Mouse (Mus musculus): ENCODE results near the gene Stat2. TPM values are rescaled to one million over a fixed set of nuclear protein-coding genes. Genes with fewer than 3 reads are reported as not detected.
A peak's percentile ranks its signal among the peaks of the same experiment; 100 is the strongest.

The Stat2 gene
- polyA plus RNA-seq, 1 experiment from 2014 or later, result 13.0 TPM

DNA sequence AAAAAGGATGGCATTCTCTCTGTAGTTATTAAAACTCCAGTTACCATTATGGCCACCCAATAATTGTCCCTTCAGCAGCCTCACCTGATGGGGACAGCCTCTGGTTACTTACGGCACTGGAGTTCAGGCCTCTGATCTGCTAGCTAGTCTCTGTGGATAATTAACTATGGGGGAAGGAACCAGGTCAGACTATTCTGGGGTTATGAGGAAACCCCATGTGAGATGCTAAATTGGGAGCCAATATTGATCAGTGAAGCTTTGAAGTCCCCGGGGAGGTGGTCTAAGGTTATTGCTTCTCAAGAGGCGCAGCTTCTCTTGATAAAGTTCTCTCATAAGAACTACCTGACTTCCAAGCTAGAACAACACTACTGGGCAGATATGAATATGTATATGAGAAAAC, 65.8 kb downstream of the Stat2 start:
- Histone ChIP-seq H3K9ac (no peak overlapping the region), H3K4me3 (replicated peaks) (no peak overlapping the region), H3K4me1 (peaks cover 22% of the 10 kb centered on the region), H3K9me3 (no peaks in the 10 kb centered on the region), H3K27me3 (replicated peaks) (no peaks in the 10 kb centered on the region), H3K4me2 (no peak overlapping the region), H3K27ac (0 out of 2 replicates have a peak overlapping the region, but pooled peaks have one; percentile 98), H3K36me3 (no peaks in the 10 kb centered on the region; the same call in 1 of the 2 replicates)
- WGBS, result 86% methylated on average over 3 of the region's 3 CpGs
- no peak for ATAC-seq (ENCODE audit: insufficient read depth, low FRiP score, low read depth)

DNA sequence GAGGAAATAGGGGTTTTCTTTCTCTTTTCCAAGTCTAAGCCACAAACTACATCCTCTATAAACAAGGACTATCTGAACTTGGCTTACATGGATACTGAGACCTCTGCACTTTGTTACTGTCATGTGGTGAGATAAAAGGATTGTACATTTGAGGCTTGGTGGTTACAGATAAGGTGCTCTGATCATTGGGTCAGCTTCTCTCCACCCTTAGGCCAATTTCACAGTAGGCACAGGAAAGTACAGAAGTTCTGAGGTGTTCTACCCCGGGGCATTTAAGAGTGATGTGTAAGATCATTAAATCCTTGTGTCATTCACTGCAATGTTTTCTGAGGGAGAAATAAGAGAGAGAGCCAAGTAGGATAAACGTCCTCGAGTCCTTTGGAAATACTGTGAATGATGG, 66.2 kb downstream of the Stat2 start:
- no peaks in the 10 kb centered on the region for H3K9me3 ChIP-seq
- H3K27me3 ChIP-seq (replicated peaks), result no peaks in the 10 kb centered on the region
- peak overlapping the region; percentile 69 for H3K4me2 ChIP-seq
- ATAC-seq (ENCODE audit: insufficient read depth, low FRiP score, low read depth), result no peak
- no peaks in the 10 kb centered on the region; the same call in 1 of the 2 replicates for H3K36me3 ChIP-seq
- H3K27ac ChIP-seq, result peak overlapping the region; percentile 98; the same call in 1 of the 2 replicates
- no peak overlapping the region for H3K9ac ChIP-seq
- H3K4me3 ChIP-seq (replicated peaks), result peak overlapping the region; percentile 64; the same call in 1 of the 2 replicates
- 73% methylated on average over 3 of the region's 3 CpGs for WGBS
- peaks cover 22% of the 10 kb centered on the region for H3K4me1 ChIP-seq

DNA sequence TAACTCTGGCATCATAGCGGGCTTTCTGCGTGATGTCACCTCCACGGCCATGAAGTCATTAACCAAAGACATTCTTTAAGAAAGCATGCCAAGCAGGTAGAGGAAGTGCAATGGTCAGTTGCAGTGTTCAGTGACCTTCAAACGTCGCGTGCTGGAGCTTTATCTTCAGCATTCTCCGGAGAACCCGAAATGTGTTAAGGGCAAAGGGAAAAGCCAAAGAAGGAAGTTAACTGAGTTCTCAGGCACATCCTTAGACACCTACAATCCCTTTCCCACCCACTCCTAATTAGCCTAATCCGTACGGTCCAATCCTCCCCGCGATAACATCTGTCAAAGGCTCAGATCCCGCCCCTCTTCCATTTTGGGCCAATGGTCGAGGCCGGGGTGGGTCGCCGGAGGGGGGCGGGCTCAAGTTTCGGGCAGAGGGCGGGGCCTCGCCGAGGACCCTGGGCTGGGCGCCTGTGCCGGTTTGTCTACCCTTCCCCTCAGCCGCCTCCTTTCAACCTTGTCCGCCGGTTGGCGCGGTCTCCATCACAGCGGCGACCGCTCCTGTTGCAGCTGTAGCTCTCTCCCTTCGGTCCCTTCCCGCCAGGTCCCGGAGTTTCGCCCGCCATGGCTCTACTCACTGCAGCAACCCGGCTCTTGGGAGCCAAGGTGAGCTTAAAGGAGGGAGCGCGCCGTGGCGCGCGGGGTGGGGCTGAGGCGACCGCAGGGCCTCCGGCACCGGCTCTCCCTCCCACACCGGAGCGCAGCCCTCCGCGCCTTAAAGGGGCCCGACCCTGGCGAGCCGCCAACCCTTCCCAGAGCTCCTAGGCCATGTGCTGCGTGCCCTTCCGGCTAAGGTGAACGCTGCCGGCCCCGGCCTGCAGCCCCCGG, 67.2 kb downstream of the Stat2 start, which contains the start of gene Cs:
Gene Cs, plus strand, starts transcription at position 429 of the 876 bp plus-strand sequence.
- Histone ChIP-seq H3K27ac (peak within 1 kb of the TSS; percentile 98), H3K27me3 (replicated peaks) (no peaks in the 10 kb centered on the region), H3K9me3 (no peaks in the 10 kb centered on the region), H3K4me2 (peak within 1 kb of the TSS; percentile 75), H3K36me3 (no peaks in the 10 kb centered on the region; the same call in 1 of the 2 replicates), H3K4me1 (peaks cover 22% of the 10 kb centered on the region), H3K9ac (peak within 1 kb of the TSS; percentile 66), H3K4me3 (replicated peaks) (peak within 1 kb of the TSS; percentile 64)
- ATAC-seq (ENCODE audit: insufficient read depth, low FRiP score, low read depth), result peak; percentile 95
- WGBS, result 1% methylated on average over 61 of the region's 61 CpGs

DNA sequence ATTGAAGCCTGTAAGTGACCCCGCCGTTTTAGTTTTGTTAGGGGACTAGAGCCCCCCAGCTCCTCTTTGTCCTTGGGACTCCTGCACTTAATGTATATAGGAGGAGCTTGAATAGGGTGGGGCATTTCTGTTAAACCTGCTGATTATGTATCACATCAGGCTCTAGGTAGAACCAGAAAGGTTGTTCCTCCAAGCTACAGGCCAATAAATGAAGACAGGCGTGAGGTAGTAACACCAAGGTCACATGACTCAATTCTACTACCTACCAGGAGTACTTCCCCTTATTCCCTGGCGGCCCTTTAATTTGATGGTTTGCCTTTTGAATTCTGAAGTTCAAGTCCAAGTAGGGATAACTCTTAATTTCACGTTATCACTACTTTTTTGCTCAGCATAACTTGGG, 68.1 kb downstream of the Stat2 start:
- Histone ChIP-seq H3K4me2 (peak overlapping the region; percentile 75), H3K9me3 (no peaks in the 10 kb centered on the region), H3K4me3 (replicated peaks) (peak overlapping the region; percentile 64), H3K4me1 (peaks cover 22% of the 10 kb centered on the region), H3K27me3 (replicated peaks) (no peaks in the 10 kb centered on the region), H3K9ac (peak overlapping the region; percentile 66), H3K27ac (peak overlapping the region; percentile 98), H3K36me3 (no peaks in the 10 kb centered on the region; the same call in 1 of the 2 replicates)
- no peak for ATAC-seq (ENCODE audit: insufficient read depth, low FRiP score, low read depth)
- WGBS, result 14% methylated on average over 5 of the region's 5 CpGs

GRCm38 (mm10) chr10:128338948-128339347, 68.6 kb downstream of the Stat2 start:
- Histone ChIP-seq H3K4me2 (peak overlapping the region; percentile 75), H3K9me3 (no peaks in the 10 kb centered on the region), H3K4me3 (replicated peaks) (peak overlapping the region; percentile 64), H3K9ac (no peak overlapping the region), H3K4me1 (peaks cover 22% of the 10 kb centered on the region), H3K27me3 (replicated peaks) (no peaks in the 10 kb centered on the region), H3K27ac (peak overlapping the region; percentile 98; the same call in 1 of the 2 replicates), H3K36me3 (no peaks in the 10 kb centered on the region; the same call in 1 of the 2 replicates)
- WGBS, result 68% methylated on average over 2 of the region's 2 CpGs
- no peak for ATAC-seq (ENCODE audit: insufficient read depth, low FRiP score, low read depth)

GRCm38 (mm10) chr10:128340257-128340656, 69.9 kb downstream of the Stat2 start:
- Histone ChIP-seq H3K36me3 (no peaks in the 10 kb centered on the region; the same call in 1 of the 2 replicates), H3K27ac (no peak overlapping the region), H3K9me3 (no peaks in the 10 kb centered on the region), H3K4me2 (no peak overlapping the region), H3K27me3 (replicated peaks) (no peaks in the 10 kb centered on the region), H3K4me3 (replicated peaks) (no peak overlapping the region), H3K9ac (no peak overlapping the region), H3K4me1 (peaks cover 31% of the 10 kb centered on the region)
- no peak for ATAC-seq (ENCODE audit: insufficient read depth, low FRiP score, low read depth)
- WGBS, result 77% methylated on average over 2 of the region's 2 CpGs

Other genes with a start within 250 kb of the Stat2 start
- gene Naca, start 235.0 kb upstream of the Stat2 start, polyA plus RNA-seq (2015; fragmentation: Nextera tagmentation; extraction: Ambion mirVana), result 639 and 789 TPM in 2 replicates
- 522 and 529 TPM in 2 replicates for gene Ptges3, start 211.6 kb upstream of the Stat2 start, polyA plus RNA-seq (2015; fragmentation: Nextera tagmentation; extraction: Ambion mirVana)
- gene Atp5b, start 187.3 kb upstream of the Stat2 start, polyA plus RNA-seq (2015; fragmentation: Nextera tagmentation; extraction: Ambion mirVana), result 2,393 and 2,495 TPM in 2 replicates
- gene Baz2a, start 179.0 kb upstream of the Stat2 start, polyA plus RNA-seq (2015; fragmentation: Nextera tagmentation; extraction: Ambion mirVana), result 10.1 and 11.7 TPM in 2 replicates
- gene Rbms2, start 90.3 kb upstream of the Stat2 start, polyA plus RNA-seq (2015; fragmentation: Nextera tagmentation; extraction: Ambion mirVana), result 27.3 and 29.8 TPM in 2 replicates
- 4.3 and 5.2 TPM in 2 replicates for gene Gls2, start 76.1 kb upstream of the Stat2 start, polyA plus RNA-seq (2015; fragmentation: Nextera tagmentation; extraction: Ambion mirVana)
- gene Spryd4, start 58.8 kb upstream of the Stat2 start, polyA plus RNA-seq (2015; fragmentation: Nextera tagmentation; extraction: Ambion mirVana), result 31.1 and 34.6 TPM in 2 replicates
- 0.14 TPM in 1 of 2 replicates, not detected in the other for gene Mip, start 44.7 kb upstream of the Stat2 start, polyA plus RNA-seq (2015; fragmentation: Nextera tagmentation; extraction: Ambion mirVana)
- gene Timeless, start 38.5 kb upstream of the Stat2 start, polyA plus RNA-seq (2015; fragmentation: Nextera tagmentation; extraction: Ambion mirVana), result 43.7 and 46.4 TPM in 2 replicates
- 0.24 and 0.55 TPM in 2 replicates for gene Apon, start 16.5 kb upstream of the Stat2 start, polyA plus RNA-seq (2015; fragmentation: Nextera tagmentation; extraction: Ambion mirVana)
- gene Apof, start 1.9 kb upstream of the Stat2 start, polyA plus RNA-seq (2015; fragmentation: Nextera tagmentation; extraction: Ambion mirVana), result 2.8 and 8.5 TPM in 2 replicates
- gene Il23a, start 28.2 kb downstream of the Stat2 start, polyA plus RNA-seq (2015; fragmentation: Nextera tagmentation; extraction: Ambion mirVana), result 0.40 and 0.46 TPM in 2 replicates
- gene Pan2, start 32.8 kb downstream of the Stat2 start, polyA plus RNA-seq (2015; fragmentation: Nextera tagmentation; extraction: Ambion mirVana), result 27.1 and 31.2 TPM in 2 replicates
- 331 and 344 TPM in 2 replicates for gene Cnpy2, start 51.9 kb downstream of the Stat2 start, polyA plus RNA-seq (2015; fragmentation: Nextera tagmentation; extraction: Ambion mirVana)
- gene Cs, start 67.2 kb downstream of the Stat2 start, polyA plus RNA-seq (2015; fragmentation: Nextera tagmentation; extraction: Ambion mirVana), result 192 and 212 TPM in 2 replicates
- 14.0 and 14.5 TPM in 2 replicates for gene Coq10a, start 98.4 kb downstream of the Stat2 start, polyA plus RNA-seq (2015; fragmentation: Nextera tagmentation; extraction: Ambion mirVana)
- gene Ankrd52, start 106.6 kb downstream of the Stat2 start, polyA plus RNA-seq (2015; fragmentation: Nextera tagmentation; extraction: Ambion mirVana), result 12.8 and 15.8 TPM in 2 replicates
- gene Slc39a5, start 130.7 kb downstream of the Stat2 start, polyA plus RNA-seq (2015; fragmentation: Nextera tagmentation; extraction: Ambion mirVana), result 34.5 and 39.4 TPM in 2 replicates
- gene Nabp2, start 140.9 kb downstream of the Stat2 start, polyA plus RNA-seq (2015; fragmentation: Nextera tagmentation; extraction: Ambion mirVana), result 66.3 and 81.0 TPM in 2 replicates
- 33.2 and 35.4 TPM in 2 replicates for gene Rnf41, start 141.1 kb downstream of the Stat2 start, polyA plus RNA-seq (2015; fragmentation: Nextera tagmentation; extraction: Ambion mirVana)
- gene Smarcc2, start 188.7 kb downstream of the Stat2 start, polyA plus RNA-seq (2015; fragmentation: Nextera tagmentation; extraction: Ambion mirVana), result 63.1 and 70.0 TPM in 2 replicates
- gene Myl6, start 223.6 kb downstream of the Stat2 start, polyA plus RNA-seq (2015; fragmentation: Nextera tagmentation; extraction: Ambion mirVana), result 1,838 and 1,873 TPM in 2 replicates
- gene Myl6b, start 228.1 kb downstream of the Stat2 start, polyA plus RNA-seq (2015; fragmentation: Nextera tagmentation; extraction: Ambion mirVana), result 3.0 and 3.4 TPM in 2 replicates

Data from stomach, embryonic 15.5 days (tissue).